Mouse (Mus musculus): ENCODE data around the gene Ccsap. TPM values are rescaled to one million over a fixed set of nuclear protein-coding genes. Genes with fewer than 3 reads are reported as not detected.

The Ccsap gene
- polyA plus RNA-seq, 1 experiment = 0.99 TPM

DNA sequence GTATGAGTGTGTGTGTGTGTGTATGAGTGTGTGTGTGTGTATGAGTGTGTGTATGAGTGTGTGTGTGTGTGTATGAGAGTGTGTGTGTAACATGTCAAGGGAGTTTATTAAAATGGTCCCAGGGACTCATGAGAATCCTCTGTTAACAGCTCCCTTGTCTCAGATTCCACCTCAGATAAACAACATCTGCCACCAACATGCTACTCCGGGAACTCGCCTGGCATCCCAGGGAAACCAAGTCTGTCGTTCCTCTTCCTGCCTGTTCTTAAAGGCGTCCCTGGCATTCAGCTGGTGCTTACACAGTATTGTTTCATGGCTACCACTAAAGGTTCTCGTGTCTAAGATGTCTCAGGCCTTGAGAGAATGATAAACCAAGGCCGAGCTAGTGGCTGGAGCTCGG lies 15.7 kb downstream of the Ccsap start:
- 86% methylated on average over 7 of the region's 7 CpGs for WGBS
- DNase-seq (ENCODE audit: low read depth, low spot score) = no peak

- no peak for DNase-seq (ENCODE audit: low read depth, low spot score)
- WGBS = 88% methylated on average over 12 of the region's 12 CpGs
These were observed 17.9 kb downstream of the Ccsap start for GRCm38 (mm10) chr8:123842086-123842485.

- no peak for DNase-seq (ENCODE audit: low read depth, low spot score)
- WGBS = 86% methylated on average over 15 of the region's 15 CpGs
These were observed 19.2 kb downstream of the Ccsap start for GRCm38 (mm10) chr8:123840578-123841345.

DNA sequence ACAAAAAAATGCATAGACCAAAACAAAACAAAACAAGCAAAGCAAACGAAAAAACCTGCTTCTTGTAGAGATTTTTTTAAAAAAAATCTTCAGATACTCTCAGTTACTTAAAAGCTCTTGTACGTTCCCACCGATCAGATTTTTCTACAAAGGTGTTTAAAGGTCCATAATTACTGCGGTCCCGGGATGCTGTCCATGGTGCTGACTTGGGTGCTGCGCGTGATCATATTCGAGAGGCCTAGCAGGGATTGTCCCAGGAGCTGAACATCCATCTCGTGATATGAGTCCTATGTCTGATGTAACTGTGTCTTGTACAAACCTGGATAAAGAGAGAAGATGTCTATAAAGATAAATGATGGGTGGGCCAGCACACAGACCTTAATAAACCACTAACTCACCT lies 21.5 kb downstream of the Ccsap start:
- DNase-seq (ENCODE audit: low read depth, low spot score) = no peak
- WGBS = 60% methylated on average over 9 of the region's 9 CpGs

- WGBS = 91% methylated on average over 6 of the region's 6 CpGs
- DNase-seq (ENCODE audit: low read depth, low spot score) = no peak
These were observed 23.7 kb downstream of the Ccsap start for GRCm38 (mm10) chr8:123836354-123836753.

DNA sequence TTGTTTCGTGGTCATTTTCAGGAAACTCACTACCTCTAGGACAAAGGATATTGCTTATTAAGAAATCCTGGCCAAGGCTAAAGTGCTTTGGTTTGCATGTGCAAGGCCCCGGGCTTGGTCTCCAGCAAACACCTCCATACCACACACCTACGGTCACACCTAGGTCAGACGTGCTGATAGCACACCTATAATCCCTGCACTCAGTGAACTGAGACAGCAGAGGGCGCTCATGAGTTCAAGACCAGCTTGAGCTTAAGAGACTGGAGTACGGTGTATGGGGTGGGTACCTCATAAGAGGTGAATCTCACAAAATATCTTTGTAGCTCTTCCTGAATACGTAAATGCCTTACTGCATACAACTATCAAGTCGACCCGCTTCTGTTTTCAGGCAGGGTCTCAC lies 24.6 kb downstream of the Ccsap start:
- DNase-seq (ENCODE audit: low read depth, low spot score) = no peak

DNA sequence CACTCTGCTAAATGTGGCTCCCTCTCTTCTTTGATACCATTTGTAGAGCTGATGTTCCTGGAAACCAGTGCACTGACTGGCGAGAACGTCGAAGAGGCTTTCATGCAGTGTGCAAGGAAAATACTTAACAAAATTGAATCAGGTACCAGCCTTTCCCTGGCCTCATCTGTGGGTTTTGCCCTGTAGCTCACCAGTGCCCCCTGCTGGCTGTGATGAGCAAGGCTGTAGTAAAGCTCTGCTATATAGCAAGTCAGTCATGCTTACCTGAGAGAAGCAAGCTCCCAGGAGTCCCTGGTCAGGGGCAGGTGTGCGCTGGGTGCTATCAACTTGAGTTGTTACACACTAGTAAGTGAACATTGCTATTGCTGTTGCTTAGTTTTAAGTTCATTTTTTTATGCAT lies 27.3 kb downstream of the Ccsap start:
- no peak for DNase-seq (ENCODE audit: low read depth, low spot score)
- WGBS = 84% methylated on average over 4 of the region's 4 CpGs

More for the DNA sequence above, 24.6 kb downstream of the Ccsap start:
- WGBS = 51% methylated on average over 9 of the region's 9 CpGs

- DNase-seq (ENCODE audit: low read depth, low spot score) = no peak
- 95% methylated on average over 13 of the region's 13 CpGs for WGBS
These were observed 32.5 kb downstream of the Ccsap start for GRCm38 (mm10) chr8:123827523-123827922.

GRCm38 (mm10) chr8:123826758-123827157 lies 33.3 kb downstream of the Ccsap start:
- DNase-seq (ENCODE audit: low read depth, low spot score) = no peak
- 94% methylated on average over 7 of the region's 7 CpGs for WGBS

DNA sequence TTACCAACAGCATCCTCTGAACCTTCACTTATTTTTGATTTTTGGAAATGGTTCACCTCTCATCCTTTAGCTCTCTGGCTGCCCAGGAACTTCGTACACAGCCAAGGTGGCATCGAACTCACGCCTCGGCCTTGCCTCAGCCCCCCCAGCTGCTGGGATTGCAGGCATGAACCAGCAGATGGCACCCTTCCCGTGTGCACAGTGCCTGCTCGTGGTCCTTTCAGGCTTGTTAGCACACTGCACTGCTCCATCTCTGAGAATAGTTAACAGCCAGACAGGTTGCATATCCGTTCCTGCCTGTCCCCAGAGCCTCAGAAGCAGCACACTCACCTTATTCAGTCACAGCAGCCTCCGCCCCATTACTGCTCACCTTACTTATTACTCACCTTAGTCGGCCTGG lies 34.0 kb downstream of the Ccsap start:
- WGBS = 67% methylated on average over 9 of the region's 9 CpGs
- no peak for DNase-seq (ENCODE audit: low read depth, low spot score)

DNA sequence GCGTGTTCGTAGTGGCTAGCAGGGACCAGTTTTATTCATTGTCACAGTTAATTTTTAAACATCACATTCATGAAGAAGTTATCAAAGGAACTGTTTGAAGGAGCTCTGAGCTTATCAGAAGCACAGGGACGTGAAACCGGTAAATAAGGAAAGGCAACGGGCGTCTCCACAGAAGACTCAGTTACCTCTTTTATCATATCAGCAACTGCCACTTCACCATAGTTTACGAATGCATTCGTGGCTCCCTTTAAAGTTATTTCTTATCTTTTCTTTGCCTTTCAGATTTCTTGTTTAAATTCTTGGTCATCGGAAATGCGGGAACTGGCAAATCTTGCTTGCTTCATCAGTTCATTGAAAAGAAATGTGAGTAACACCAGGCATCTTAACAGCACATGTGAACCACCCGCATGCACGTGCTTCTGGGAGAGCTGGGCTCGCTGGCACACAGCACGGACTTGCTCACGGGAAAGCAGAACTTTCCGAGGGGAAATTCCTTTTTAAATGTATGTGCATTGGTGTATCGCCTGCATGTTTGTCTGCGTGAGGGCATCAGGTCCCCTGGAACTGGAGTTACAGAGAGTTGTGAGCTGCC lies 36.4 kb downstream of the Ccsap start:
- no peak for DNase-seq (ENCODE audit: low read depth, low spot score)
- WGBS = 91% methylated on average over 18 of the region's 18 CpGs

GRCm38 (mm10) chr8:123823111-123823510 lies 36.9 kb downstream of the Ccsap start:
- WGBS = 97% methylated on average over 10 of the region's 10 CpGs
- DNase-seq (ENCODE audit: low read depth, low spot score) = no peak

DNA sequence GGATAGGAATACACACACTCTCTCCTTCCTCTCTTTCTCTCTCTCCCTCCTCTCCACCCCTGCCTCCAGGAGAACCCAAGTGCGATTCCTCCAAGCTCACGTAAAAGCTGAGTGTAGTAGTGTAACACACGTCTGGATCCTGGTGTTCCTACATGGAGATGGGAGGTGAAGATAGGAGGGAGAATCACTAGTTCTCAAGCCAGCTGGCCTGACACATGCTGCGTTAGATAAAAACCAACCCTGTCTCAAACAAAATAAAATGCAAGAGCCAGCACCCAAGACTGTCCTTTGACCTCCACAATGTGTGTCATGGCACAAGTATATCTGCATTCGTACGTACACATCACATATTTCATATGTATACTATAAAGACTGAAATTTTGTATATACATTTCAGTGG lies 39.2 kb downstream of the Ccsap start:
- 38% methylated on average over 6 of the region's 6 CpGs for WGBS
- no peak for DNase-seq (ENCODE audit: low read depth, low spot score)

- peak; percentile 84 for DNase-seq (ENCODE audit: low read depth, low spot score)
- WGBS = 33% methylated on average over 19 of the region's 19 CpGs
These were observed 40.1 kb downstream of the Ccsap start for GRCm38 (mm10) chr8:123819683-123820610.

DNA sequence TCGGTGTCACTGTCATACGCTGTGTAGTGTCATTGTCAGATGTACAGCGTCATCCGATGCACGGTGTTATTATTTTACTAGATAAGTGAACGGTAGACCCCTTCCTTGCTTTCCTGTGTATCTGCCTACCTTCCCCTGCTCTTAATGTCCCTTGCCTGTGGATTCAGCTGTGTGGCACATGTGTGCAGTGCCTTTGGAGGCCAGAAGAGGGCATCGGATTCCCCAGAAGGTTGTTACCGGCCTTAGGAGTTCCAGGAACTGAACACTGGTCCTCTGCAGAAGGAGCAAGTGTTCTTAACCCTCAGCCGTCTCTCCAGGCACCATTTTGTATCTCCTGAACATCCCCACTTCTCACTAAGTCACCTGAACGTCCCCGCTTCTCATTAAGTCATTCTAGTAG lies 42.3 kb downstream of the Ccsap start:
- 92% methylated on average over 11 of the region's 11 CpGs for WGBS
- no peak for DNase-seq (ENCODE audit: low read depth, low spot score)

DNA sequence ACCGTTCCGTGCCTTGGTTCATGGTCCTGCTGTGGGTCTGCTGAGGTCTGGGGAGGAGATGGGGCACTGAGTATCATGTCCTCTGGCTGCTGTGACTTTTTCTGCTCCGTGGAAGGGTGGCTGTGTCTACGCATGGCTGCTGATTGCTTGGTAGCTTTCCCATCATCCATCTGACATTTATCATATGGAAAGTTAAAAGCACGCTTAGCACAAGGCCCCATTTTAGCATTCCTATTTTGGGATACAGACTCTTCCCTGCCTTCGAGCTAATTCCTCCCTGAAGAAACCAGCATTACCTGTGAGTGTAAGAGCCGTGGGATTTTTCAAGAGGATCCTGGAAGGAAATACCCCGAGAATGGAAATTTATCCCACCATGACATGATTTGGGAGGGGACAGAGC lies 43.1 kb downstream of the Ccsap start:
- DNase-seq (ENCODE audit: low read depth, low spot score) = no peak
- 88% methylated on average over 8 of the region's 8 CpGs for WGBS

- WGBS = 93% methylated on average over 11 of the region's 11 CpGs
- no peak for DNase-seq (ENCODE audit: low read depth, low spot score)
These were observed 44.7 kb downstream of the Ccsap start for GRCm38 (mm10) chr8:123815325-123815724.

DNA sequence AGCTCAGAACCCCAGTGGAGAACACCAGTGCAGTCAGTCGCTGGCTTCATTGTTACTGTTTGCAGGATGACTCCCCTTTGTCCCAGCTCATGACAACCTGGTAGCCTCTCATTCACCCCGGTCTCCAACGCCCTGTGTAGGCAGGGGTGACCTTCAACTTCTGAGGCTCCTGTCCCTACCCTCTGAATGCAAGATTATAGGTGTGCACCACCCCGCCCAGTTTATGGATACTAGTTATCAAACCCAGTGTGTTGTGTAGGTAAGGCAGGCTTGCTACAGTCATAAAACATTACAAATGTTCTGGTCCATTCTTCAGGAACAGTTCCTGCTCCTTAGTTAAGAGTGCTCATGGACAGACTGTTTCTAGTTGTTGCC lies 46.1 kb downstream of the Ccsap start:
- DNase-seq (ENCODE audit: low read depth, low spot score) = peak; percentile 78
- WGBS = 39% methylated on average over 4 of the region's 4 CpGs

GRCm38 (mm10) chr8:123813173-123813891 lies 46.7 kb downstream of the Ccsap start:
- no peak for DNase-seq (ENCODE audit: low read depth, low spot score)
- 27% methylated on average over 16 of the region's 16 CpGs for WGBS

GRCm38 (mm10) chr8:123812227-123812626 lies 47.8 kb downstream of the Ccsap start:
- no peak for DNase-seq (ENCODE audit: low read depth, low spot score)
- WGBS = 71% methylated on average over 5 of the region's 5 CpGs
